Mouse (Mus musculus): ENCODE measurements around the gene D330020A13Rik. TPM values are rescaled to one million over a fixed set of nuclear protein-coding genes. Genes with fewer than 3 reads are reported as not detected.

The D330020A13Rik gene
- not detected in 2 replicates for total RNA-seq (2015)
- not detected in 2 replicates for total RNA-seq (2017)

DNA sequence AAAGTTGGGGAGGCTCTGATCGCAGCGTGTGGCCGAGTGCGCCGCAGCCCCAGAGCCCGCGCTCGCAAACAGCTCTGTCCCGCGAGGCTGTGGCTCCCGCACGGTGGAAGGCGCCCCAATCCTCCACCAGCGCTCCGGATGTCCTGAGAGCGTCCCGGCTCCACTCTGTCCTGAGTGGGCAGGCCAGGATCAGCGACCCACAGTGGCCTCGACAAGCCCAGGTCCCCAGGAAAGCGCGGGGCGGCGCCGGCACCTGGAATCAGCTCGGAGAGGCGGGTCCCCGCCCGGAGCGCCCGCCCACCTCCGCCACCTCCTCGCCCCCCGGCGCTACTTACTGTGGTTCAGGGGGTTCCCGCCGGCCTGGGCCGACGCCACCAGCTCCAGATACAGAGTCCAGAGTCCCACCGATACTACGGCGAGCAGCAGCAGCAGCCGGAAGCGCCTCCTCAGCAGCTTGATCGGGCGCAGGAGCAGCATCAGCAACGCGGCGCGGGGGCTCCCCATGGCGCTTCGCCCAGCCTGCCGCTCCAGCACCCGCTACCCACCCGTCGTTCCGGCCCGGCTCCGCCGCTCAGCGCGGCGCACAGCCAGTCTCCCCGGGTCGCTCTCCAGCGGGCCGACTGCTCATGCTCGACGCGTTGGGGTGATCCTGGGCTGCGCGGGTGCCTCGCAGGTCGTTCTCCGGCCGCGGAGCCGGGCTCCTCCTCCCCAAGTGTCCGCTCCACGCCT, at the start of gene D330020A13Rik, which contains the start of gene B4galnt3:
D330020A13Rik (plus strand) TSS at position 309 of the 729 bp plus-strand sequence.
B4galnt3 (minus strand) TSS at position 504 of the 729 bp plus-strand sequence.
- no peak for ATAC-seq (ENCODE audit: poor library complexity, severe bottlenecking)

DNA sequence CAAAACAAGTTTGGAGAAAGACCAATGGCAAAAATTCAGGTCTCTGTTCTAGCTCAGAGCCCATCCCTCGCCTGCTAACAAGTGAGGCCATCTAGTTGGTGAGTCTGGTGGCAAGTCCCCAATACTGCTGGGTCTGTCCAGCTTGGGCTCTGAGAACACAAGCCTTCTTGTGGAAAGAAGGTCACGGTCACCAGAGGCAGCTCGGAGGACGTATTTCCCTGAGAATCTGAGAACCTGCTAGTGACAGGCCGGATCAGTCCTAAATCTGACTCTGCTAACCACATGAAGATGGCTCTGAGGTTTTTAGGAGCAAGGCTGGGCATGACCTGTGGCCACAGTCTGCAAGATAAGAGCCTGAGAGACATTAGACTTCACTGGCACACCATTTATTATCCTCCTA, 47.5 kb upstream of the D330020A13Rik start:
- no peak for ATAC-seq (ENCODE audit: poor library complexity, severe bottlenecking)

DNA sequence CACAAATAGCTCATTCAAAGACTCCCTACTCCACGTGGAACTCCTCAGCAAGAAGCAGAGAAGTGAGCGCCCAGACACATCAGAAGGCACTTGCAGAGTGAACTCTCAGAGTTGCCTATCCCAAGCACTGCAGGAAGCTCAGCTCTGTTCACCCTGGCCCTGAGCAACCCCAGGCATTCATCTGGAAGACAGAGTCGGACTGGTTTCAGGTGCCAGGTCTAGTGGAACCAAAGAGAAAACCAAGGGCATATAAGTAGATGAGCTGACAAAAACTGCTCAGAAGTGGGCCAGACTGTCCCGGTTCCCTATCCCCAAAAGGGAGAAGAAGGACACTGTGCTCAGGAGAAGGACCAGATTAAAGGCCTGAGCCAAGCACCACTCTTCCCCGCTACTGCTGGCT, 44.3 kb upstream of the D330020A13Rik start:
- no peak for ATAC-seq (ENCODE audit: poor library complexity, severe bottlenecking)

DNA sequence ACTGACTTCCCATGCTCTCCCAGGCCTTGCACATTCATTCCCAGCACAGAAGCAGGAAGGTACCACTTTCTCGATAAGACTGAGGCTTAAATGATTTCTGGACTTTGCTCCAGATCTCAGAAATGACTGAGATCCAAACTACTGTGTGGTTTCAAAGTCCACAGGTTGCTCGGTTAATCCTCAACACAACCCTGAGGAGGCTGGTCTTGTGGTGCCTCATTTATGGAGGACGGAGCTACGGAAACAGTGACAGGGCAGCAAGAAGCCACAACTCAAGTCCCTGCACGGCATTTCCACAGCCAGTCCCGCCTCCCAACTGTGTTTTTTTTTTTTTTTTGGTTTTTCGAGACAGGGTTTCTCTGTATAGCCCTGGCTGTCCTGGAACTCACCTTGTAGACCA, 43.2 kb upstream of the D330020A13Rik start:
- ATAC-seq (ENCODE audit: poor library complexity, severe bottlenecking): no peak

DNA sequence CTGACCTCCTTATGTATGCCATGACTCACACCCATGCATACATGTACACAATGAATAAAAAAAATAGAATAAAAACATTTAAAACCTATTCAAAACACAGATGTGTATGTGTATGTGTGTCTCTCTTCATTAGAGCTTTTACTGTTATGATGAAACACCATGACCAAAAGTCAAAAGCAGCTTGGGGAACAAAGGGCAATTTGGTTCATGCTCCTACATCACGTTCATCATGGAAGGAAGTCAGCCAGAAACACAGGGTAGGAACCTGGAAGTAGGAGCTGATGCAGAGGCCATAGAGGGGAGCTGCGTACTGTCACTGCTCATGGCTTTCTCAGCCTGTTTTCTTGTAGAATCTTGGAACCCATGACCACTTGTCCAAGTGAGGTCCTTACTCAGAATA, 41.4 kb upstream of the D330020A13Rik start:
- ATAC-seq (ENCODE audit: poor library complexity, severe bottlenecking): no peak

DNA sequence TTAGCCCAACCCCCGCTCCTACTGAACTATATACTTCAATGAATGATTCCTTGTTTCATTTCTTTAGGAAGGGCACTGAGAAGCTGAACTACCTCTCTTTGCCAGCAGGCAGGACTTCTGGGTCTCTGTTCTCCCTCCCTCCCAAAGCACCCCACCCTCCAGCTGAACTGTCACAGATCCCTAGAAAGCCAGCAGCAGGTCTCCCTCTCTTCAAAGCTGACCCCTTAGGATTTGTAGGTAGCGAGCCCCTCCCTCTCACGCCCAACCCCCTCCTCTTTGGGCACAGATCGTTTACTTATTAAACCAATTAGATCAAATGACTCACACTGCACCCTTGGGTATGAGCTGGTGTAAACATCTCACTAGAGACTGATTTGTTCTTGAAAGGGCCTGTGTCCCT, 39.5 kb upstream of the D330020A13Rik start:
- no peak for ATAC-seq (ENCODE audit: poor library complexity, severe bottlenecking)

DNA sequence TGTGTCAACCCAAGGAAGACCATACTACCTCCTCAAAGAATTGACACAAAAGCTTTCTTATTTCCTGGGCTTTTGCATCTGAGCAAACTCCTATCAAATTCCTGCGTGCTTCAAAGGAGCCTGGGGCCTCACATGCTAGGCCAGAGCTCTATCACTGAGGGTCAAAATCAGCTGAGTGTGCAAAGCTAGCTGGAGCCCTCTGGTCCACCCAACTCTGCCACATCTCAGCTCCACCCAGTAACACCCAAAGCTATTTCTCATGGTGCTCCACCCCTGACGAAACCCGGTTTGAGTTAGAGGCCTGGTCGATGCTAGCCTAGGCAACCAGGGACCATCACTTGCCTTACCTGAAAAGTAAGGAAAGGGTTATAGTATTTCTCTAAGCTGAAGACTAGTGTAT, 39.0 kb upstream of the D330020A13Rik start:
- no peak for ATAC-seq (ENCODE audit: poor library complexity, severe bottlenecking)

DNA sequence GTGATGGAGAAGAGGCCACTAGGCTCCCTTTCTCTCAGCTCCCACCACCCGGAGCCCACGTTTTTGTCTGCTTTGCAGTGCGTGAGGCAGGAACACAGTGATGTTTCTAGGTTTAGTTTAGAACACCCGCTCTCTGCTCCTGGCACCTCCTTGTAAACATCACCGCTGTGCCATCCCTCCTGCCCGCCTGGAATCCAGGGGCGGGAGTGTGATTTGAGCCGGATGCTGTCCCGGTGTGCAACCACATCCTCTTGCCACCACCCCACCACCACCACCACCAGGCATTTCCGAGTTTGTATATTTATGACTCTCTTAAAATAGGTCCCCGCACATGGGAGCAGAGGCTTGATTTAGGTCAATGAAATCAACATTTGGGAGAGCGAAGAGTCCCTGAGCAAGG, 38.5 kb upstream of the D330020A13Rik start:
- no peak for ATAC-seq (ENCODE audit: poor library complexity, severe bottlenecking)

DNA sequence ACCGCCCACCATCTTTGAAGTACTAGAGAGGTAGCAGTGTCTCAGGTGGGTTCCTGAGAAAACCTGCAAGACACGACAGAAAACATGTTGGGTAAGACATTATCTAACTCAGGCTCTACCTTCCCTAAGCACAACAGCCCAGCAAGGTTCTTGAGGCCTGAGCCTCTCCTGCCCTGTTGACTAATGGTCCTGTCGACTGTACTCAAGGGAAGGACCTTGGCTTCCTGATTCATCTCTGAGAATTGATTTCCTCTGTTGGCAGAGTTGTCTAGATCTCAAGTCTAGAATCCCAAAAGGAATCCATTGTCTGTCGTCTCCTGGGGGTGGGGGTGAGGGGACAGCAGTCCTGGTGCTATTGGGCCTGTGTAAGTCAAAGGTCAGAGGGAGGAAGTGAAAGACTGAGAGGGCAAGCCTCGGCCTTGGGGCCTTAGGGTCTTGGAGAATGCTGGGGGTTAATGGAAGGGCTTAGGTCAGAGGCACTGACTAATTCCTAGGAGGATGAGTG, 37.7 kb upstream of the D330020A13Rik start:
- ATAC-seq (ENCODE audit: poor library complexity, severe bottlenecking): no peak

DNA sequence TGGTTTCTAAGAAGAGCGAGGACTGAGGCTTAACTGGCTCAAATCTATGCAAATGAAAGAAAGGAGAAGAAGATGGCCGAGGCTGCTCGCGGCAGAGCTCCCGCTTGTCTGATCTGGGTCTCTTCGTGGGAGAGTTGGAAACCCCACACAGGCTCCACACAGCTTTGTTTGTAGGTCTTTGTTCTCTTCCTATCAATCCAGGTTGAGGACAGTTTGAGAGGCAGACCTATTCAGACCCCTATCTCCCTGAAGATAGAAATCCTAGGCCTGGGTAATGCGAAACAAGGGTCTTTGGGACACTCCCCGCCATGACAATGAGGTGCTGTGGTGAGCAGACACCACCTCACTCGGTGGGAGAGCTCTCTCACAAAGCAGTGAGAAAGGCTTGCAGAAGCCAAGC, 34.7 kb upstream of the D330020A13Rik start:
- ATAC-seq (ENCODE audit: poor library complexity, severe bottlenecking): no peak

DNA sequence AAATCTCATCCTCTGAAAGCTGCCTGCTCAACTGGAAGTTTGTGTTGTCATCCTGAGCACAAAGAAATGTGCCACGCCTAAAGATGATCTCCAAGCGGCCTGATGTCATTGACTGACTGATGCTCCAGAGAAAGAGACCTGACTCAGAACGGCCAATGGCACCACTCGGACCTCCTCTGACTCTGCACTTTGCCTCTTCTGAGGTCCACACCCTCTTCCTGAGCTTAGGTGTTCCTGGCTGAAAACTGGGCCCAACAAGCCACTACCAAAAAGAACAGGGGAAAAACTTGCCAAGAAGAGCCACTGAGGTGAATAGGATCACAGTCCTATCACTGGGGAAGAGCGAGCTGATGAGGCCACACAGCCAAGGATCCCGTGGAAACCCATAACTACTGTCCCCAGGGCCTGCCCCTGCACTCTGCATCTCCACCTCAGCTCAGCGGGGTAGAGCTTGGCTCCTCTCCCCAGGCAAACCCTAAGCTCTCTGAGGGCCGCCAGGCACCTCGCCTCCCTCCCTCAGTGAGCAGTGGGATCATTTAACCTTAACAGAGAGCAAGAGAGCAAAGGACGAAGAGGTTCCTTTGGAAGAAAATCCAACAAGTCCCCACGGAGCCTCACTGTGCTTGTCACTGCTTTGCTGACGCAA, 31.2 kb upstream of the D330020A13Rik start:
- no peak for ATAC-seq (ENCODE audit: poor library complexity, severe bottlenecking)

DNA sequence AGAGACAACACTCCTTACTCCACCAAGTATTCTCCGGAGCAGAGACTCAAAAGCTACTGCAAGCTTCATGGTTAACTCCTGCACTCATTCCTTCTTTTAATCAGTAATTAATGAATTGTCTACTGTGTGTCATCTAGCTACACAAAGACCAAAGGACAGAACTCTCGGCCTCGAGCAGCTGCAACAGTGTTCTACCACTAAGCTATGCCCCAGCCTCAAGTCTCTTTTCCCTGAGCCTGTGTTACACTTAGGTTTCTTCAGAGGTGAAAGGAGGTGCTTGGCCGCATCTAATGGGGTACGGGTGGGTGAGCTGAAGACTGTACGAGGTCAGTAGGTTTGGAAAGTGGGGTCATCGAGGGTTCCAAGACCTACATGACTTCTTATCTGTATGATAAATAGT, 30.6 kb upstream of the D330020A13Rik start:
- no peak for ATAC-seq (ENCODE audit: poor library complexity, severe bottlenecking)

DNA sequence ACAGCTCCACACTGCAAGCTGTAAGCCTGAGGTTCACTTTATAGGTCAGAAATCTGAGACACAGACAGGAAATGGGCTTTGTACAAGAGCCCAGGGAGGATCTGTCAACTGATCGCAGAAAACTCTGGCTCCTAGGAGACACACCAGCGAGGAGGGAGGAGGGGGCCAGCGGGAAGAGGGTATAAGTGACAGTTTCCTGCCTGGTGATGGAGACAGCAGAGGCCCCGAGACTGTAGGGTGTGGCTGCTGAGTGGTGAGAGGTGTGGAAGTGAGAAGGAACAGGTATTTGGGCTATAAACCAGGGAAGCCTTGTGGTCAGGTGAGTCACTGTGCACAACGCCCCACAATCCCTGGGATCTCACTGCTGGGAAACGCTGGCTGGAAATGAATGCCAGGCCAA, 30.0 kb upstream of the D330020A13Rik start:
- no peak for ATAC-seq (ENCODE audit: poor library complexity, severe bottlenecking)

DNA sequence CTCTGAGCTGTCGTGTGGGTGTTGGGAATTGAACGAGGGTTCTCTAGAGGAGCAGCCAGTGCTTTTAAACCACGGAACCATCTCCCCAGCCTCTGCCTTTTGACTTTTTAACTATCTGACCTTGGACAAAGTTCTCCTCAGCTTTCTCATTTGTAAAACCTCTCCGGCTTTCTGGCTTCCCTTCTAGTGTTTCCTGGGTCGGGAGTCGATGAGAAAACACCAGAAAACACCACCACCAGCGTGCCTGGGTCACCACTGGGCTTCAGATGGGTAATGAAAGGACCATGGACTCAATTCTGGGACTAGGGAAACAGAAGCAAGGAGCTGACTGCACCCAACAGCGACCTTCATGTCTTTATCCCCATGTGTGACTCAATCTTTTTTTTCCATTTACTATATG, 20.0 kb upstream of the D330020A13Rik start:
- ATAC-seq (ENCODE audit: poor library complexity, severe bottlenecking): no peak

DNA sequence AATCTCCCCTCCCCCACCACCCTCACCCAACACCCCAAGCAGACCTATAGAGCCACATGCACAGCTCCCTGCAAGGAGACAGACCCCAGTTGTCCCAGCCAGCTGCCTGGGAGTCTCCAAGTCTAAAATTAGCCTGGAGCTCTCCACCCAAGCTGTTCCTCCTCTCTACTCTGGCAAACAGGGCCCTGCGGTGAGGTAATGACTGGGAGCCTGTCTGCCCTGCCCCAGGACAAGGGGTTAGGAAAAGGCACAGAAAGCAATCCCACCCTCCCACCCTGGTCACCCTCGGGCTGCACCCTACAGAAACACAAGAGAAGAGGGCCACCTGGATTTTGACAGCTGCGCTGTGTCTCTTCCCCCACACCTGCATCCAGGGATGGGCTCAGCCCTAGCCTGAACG, 19.3 kb upstream of the D330020A13Rik start:
- no peak for ATAC-seq (ENCODE audit: poor library complexity, severe bottlenecking)

DNA sequence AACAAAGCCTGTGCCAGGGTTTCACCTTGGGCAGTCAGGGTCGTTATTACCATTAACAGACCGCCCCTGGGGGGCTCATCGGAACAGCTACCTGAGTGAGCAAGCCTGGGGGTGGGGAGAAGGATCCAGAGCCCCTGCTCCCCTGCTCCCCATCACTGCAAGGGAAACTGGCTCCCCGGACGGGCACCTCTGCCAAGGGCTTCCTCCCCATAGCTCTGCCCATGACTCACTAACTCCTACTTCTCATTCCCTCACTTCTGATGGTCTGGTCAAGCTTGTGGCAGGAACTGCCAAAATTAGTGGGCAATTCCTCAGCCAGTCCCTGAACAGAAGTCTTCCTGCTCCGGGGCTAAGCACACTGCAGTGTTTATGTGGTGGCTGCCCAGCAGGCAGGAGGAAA, 18.9 kb upstream of the D330020A13Rik start:
- ATAC-seq (ENCODE audit: poor library complexity, severe bottlenecking): no peak

DNA sequence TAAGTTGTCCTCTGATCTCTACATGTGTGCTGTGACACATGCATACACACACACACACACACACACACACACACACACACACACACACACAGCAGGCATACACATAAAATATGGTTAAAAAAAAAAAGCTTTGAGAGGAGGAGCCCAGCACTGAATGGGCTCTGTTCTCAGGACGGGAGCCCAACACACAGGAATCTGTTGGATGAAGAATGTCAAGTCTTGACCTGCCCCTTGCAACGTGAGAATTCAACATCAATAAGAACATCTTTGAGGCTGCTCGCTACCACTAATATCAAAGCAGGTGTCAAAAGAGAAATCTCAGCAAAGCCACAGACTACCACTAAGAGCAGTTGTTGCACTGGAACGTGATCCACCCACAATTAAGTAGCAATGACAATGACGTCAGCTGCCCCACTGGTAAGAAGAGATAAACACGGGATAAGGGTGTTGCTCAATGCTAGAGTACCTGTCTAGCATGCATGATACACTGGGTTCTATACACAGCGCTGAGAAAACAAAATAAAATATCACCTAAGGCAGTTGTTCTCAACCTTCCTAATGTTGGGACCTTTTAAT, 17.2 kb upstream of the D330020A13Rik start:
- ATAC-seq (ENCODE audit: poor library complexity, severe bottlenecking): no peak

DNA sequence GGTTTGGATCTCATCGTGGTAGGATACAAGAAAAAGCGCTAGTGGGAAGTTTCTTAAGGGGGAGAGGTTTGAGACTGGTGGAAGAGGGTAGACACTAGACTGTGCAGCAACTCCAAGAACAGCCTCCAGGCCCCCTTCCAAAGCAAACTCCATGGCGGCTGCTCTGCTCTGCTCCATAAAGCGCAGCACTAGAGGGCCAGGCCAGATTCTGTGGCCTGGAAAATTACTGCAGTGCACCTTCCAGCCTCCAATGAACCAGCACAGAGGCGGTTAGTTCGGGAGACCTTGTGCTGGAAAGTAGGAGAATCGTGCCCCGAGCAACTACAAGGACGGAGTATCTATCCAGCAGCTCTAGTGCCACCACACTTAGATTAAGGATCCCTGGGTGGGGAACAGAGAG, 6.9 kb upstream of the D330020A13Rik start:
- ATAC-seq (ENCODE audit: poor library complexity, severe bottlenecking): no peak

DNA sequence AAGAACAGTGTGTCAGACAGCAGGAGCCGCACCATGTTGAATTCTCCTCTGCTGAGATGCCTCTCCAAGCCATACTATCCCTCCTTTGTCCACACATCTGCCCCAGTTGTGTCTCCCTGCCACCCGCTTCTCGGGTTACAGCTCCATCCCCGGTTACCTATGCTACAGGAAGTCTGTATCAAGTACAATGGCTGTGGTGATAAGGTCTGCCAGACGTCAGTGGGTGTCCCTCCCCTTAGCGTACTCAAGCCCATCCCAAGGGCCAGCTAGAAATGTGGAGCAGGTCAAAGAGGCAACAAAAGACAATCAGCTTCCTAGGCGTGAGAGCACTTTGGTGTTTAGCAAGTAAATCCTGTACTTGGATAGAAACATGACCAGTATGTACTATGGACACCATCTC, 5.6 kb upstream of the D330020A13Rik start:
- ATAC-seq (ENCODE audit: poor library complexity, severe bottlenecking): no peak

DNA sequence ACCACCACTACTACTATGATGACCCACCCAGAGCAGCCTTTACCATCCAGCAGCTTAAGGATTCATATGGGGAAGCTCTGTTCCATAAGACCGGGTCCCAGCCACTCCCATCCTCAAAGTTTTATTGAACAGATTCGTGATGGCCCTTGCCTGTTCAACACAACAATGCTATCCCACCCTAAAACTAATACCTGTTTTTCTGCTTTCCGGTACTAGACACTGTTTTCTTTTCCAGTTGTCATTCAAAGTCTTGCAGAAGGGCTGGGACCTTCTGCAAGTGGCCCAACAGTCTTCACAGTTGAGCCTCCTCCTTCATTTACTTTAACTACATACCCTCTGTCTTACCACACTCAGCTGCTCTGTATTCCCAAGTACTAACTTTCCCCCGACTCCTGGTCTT, 4.7 kb upstream of the D330020A13Rik start:
- ATAC-seq (ENCODE audit: poor library complexity, severe bottlenecking): no peak

DNA sequence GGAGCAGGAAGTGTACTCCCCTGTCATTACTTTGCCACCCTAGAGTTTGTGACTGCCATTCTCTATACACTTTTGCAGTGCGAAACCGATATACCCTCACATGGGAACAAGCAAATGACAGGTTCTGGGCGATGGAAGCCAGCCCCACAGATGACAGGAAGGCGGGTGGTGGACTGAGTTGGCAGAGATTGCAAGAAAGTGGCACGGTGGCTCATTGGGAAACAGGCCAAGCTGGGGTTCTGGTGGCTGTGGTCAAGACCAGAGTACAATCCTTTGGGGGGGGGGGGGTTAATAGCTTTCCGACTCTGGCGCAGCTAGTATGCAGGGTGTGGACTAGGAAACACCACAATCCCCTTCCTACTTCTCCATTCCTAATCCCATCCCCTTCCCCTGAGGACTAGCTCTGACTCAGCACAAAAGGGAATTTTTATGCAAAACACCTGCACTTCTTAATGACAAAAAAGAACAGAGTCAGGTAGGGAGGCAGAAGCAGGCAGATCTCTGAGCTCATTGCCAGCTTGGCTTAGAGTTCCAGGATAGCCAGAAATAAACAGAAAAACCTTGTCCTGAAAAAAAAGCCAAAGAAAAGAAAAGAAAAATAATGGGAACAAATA, 2.7 kb upstream of the D330020A13Rik start:
- no peak for ATAC-seq (ENCODE audit: poor library complexity, severe bottlenecking)

DNA sequence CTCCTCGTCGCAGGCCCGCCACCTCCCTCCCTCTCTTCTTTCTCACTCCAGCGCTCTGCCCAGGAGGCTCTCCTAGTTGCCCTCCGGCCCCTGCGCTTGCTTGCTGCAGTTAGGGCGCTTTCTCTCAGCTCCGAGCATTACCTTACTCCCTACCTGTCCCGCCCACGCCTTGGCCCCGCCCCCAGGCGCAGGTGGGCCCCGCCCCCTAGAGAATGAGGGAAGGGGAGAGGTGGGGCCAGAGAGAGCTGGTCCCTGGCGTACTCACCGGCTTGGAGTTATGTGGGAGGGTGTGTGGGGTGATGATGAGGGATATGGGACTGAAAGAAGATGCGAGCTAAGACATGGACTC, 595 bp downstream of the D330020A13Rik start:
- no peak for ATAC-seq (ENCODE audit: poor library complexity, severe bottlenecking)
